Mouse (Mus musculus): ENCODE results near the gene Cpt1a.

DNA sequence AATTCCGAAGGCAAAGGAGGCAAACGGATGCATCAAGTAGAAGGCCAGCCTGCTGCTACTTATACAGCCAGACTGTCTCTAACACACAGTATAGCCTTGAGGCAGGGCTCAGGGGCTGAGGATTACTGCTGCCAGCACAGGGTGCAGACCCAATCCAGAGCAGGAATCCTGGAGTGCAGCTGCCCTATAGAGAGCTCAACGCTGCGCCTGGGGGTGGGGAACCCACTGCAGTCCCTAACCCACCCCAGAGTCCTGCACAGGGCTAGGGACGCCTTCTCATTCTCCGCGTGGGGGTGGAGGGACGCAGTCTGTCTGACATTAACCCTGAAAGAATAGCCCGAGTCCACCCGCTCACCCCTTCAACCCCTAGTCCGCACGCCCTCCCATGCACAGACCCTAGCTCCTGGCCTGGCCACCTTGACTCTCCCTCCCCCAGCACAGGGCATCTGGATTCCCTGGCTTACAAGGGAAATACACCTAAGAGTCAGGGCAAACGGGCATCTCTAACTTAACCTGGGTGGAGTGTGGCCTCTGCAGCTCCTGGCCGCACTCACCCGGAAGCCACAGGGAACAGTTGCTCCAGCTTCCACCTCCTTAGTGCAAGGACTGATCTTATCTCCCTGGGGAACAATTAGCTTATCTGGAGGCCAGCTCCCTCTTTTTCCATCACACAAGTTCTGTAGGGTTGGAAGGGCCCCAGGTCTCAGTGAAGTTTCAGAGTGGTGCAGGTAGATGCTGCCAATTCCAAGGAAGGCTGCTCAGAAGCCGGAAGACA, 14.8 kb upstream of the Cpt1a start:
- TF ChIP-seq POLR2A (IDR thresholded peaks at IDR 0.05; ENCODE audit: borderline replicate concordance, extremely low read depth, insufficient read depth, insufficient read length, poor library complexity, severe bottlenecking): no peak
- TF ChIP-seq CTCF (IDR thresholded peaks at IDR 0.05; ENCODE audit: borderline replicate concordance, extremely low read depth, insufficient read depth, insufficient read length): no peak

All from brain, embryonic 14.5 days (tissue).